Mouse (Mus musculus): ENCODE data around the gene Rpl34. TPM values are rescaled to one million over a fixed set of nuclear protein-coding genes. Genes with fewer than 3 reads are reported as not detected.

Gene Rpl34
- total and polyA plus RNA-seq, 3 experiments = 105 to 454 (median 272) TPM

DNA sequence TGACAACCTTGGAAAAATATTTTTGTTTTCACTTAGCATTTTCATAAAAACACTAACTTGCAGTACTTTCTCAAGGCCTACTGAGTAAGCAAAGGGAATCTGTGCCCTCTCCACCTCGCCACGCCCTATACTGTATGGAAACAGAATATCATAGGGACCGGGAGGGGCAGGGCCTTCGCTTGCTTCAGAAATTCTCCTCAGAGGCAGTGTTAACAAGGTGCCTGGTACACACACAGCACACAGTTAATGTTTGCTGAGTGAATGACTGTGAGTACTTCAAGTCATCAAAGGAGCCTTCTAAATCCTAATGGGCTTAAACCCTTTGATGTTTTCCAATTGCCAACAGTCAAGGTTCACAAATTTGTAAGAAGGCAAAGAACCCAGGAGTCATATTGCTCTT, 11.3 kb downstream of the Rpl34 start:
- H3K27me3 ChIP-seq (ENCODE audit: insufficient read depth, low read length) = no peaks in the 10 kb centered on the region
- H3K36me3 ChIP-seq (replicated peaks) = peaks cover 7% of the 10 kb centered on the region
- H3K9me3 ChIP-seq (replicated peaks) = no peaks in the 10 kb centered on the region
- H3K4me1 ChIP-seq (ENCODE audit: insufficient read depth, low read depth, low read length) = peaks cover 7% of the 10 kb centered on the region; the same call in 1 of the 2 replicates
- ATAC-seq (ENCODE audit: extremely low read depth, insufficient number of reproducible peaks, low FRiP score, poor library complexity, severe bottlenecking) (no peak), DNase-seq (ENCODE audit: low spot score) (no peak)
- no peak overlapping the region for H3K4me3 ChIP-seq (ENCODE audit: low read depth, low read length)
- no peak for TF ChIP-seq GATA2 (IDR thresholded peaks at IDR 0.05; ENCODE audit: borderline replicate concordance, low read depth, low read length)
- TF ChIP-seq TAL1 (conservative IDR thresholded peaks at IDR 0.05; ENCODE audit: low read depth, low read length) = no peak
- TF ChIP-seq GATA1 (IDR thresholded peaks at IDR 0.05; ENCODE audit: borderline replicate concordance, low read length) = no peak
- TF ChIP-seq POLR2AphosphoS5 (IDR thresholded peaks at IDR 0.05; ENCODE audit: insufficient replicate concordance, low read depth, low read length) = no peak
- TF ChIP-seq CTCF (IDR thresholded peaks at IDR 0.05; ENCODE audit: low read depth, low read length) = no peak

- H3K27me3 ChIP-seq (ENCODE audit: insufficient read depth, low read length) = no peaks in the 10 kb centered on the region
- H3K4me1 ChIP-seq (ENCODE audit: insufficient read depth, low read depth, low read length) = peaks cover 16% of the 10 kb centered on the region
- TF ChIP-seq GATA1 (IDR thresholded peaks at IDR 0.05; ENCODE audit: borderline replicate concordance, low read length) (no peak), CTCF (IDR thresholded peaks at IDR 0.05; ENCODE audit: low read depth, low read length) (no peak), POLR2AphosphoS5 (IDR thresholded peaks at IDR 0.05; ENCODE audit: insufficient replicate concordance, low read depth, low read length) (no peak), TAL1 (conservative IDR thresholded peaks at IDR 0.05; ENCODE audit: low read depth, low read length) (no peak), GATA2 (IDR thresholded peaks at IDR 0.05; ENCODE audit: borderline replicate concordance, low read depth, low read length) (no peak)
- no peak overlapping the region for H3K4me3 ChIP-seq (ENCODE audit: low read depth, low read length)
- ATAC-seq (ENCODE audit: extremely low read depth, insufficient number of reproducible peaks, low FRiP score, poor library complexity, severe bottlenecking) (no peak), DNase-seq (ENCODE audit: low spot score) (no peak)
- no peaks in the 10 kb centered on the region for H3K36me3 ChIP-seq (replicated peaks)
- H3K9me3 ChIP-seq (replicated peaks) = no peaks in the 10 kb centered on the region
These were observed 13.6 kb downstream of the Rpl34 start for GRCm38 (mm10) chr3:130716555-130716954.

- DNase-seq (ENCODE audit: low spot score) = no peak
- peak; percentile 50; the same call in 1 of the 2 replicates for ATAC-seq (ENCODE audit: extremely low read depth, insufficient number of reproducible peaks, low FRiP score, poor library complexity, severe bottlenecking)
- no peak for TF ChIP-seq POLR2AphosphoS5 (IDR thresholded peaks at IDR 0.05; ENCODE audit: insufficient replicate concordance, low read depth, low read length)
- TF ChIP-seq CTCF (IDR thresholded peaks at IDR 0.05; ENCODE audit: low read depth, low read length) = peak; percentile 36; the same call in 1 of the 2 replicates
- H3K9me3 ChIP-seq (replicated peaks) = no peaks in the 10 kb centered on the region
- H3K4me1 ChIP-seq (ENCODE audit: insufficient read depth, low read depth, low read length) = peaks cover 23% of the 10 kb centered on the region
- H3K4me3 ChIP-seq (ENCODE audit: low read depth, low read length) = no peak overlapping the region; the same call in 1 of the 2 replicates
- no peaks in the 10 kb centered on the region for H3K36me3 ChIP-seq (replicated peaks)
- H3K27me3 ChIP-seq (ENCODE audit: insufficient read depth, low read length) = no peaks in the 10 kb centered on the region
These were observed 15.2 kb downstream of the Rpl34 start for GRCm38 (mm10) chr3:130714775-130715568.

GRCm38 (mm10) chr3:130712891-130713290, 17.3 kb downstream of the Rpl34 start:
- no peak for DNase-seq (ENCODE audit: low spot score)
- TF ChIP-seq TAL1 (conservative IDR thresholded peaks at IDR 0.05; ENCODE audit: low read depth, low read length) (no peak), GATA1 (IDR thresholded peaks at IDR 0.05; ENCODE audit: borderline replicate concordance, low read length) (no peak), POLR2AphosphoS5 (IDR thresholded peaks at IDR 0.05; ENCODE audit: insufficient replicate concordance, low read depth, low read length) (no peak), CTCF (IDR thresholded peaks at IDR 0.05; ENCODE audit: low read depth, low read length) (no peak), GATA2 (IDR thresholded peaks at IDR 0.05; ENCODE audit: borderline replicate concordance, low read depth, low read length) (no peak)
- Histone ChIP-seq H3K4me1 (ENCODE audit: insufficient read depth, low read depth, low read length) (peaks cover 22% of the 10 kb centered on the region), H3K36me3 (replicated peaks) (no peaks in the 10 kb centered on the region), H3K27me3 (ENCODE audit: insufficient read depth, low read length) (no peaks in the 10 kb centered on the region), H3K4me3 (ENCODE audit: low read depth, low read length) (no peak overlapping the region), H3K9me3 (replicated peaks) (no peaks in the 10 kb centered on the region)
- no peak for ATAC-seq (ENCODE audit: extremely low read depth, insufficient number of reproducible peaks, low FRiP score, poor library complexity, severe bottlenecking)

GRCm38 (mm10) chr3:130710103-130710502, 20.1 kb downstream of the Rpl34 start:
- ATAC-seq (ENCODE audit: extremely low read depth, insufficient number of reproducible peaks, low FRiP score, poor library complexity, severe bottlenecking) (no peak), DNase-seq (ENCODE audit: low spot score) (no peak)
- peaks cover 28% of the 10 kb centered on the region for H3K4me1 ChIP-seq (ENCODE audit: insufficient read depth, low read depth, low read length)
- no peaks in the 10 kb centered on the region for H3K9me3 ChIP-seq (replicated peaks)
- no peaks in the 10 kb centered on the region for H3K27me3 ChIP-seq (ENCODE audit: insufficient read depth, low read length)
- TF ChIP-seq CTCF (IDR thresholded peaks at IDR 0.05; ENCODE audit: low read depth, low read length) (no peak), GATA1 (IDR thresholded peaks at IDR 0.05; ENCODE audit: borderline replicate concordance, low read length) (no peak), POLR2AphosphoS5 (IDR thresholded peaks at IDR 0.05; ENCODE audit: insufficient replicate concordance, low read depth, low read length) (no peak), TAL1 (conservative IDR thresholded peaks at IDR 0.05; ENCODE audit: low read depth, low read length) (no peak), GATA2 (IDR thresholded peaks at IDR 0.05; ENCODE audit: borderline replicate concordance, low read depth, low read length) (no peak)
- peaks cover 11% of the 10 kb centered on the region for H3K36me3 ChIP-seq (replicated peaks)
- no peak overlapping the region for H3K4me3 ChIP-seq (ENCODE audit: low read depth, low read length)

- ATAC-seq (ENCODE audit: extremely low read depth, insufficient number of reproducible peaks, low FRiP score, poor library complexity, severe bottlenecking) (peak; percentile 97), DNase-seq (ENCODE audit: low spot score) (peak; percentile 86)
- no peaks in the 10 kb centered on the region for H3K9me3 ChIP-seq (replicated peaks)
- no peak for TF ChIP-seq GATA2 (IDR thresholded peaks at IDR 0.05; ENCODE audit: borderline replicate concordance, low read depth, low read length)
- no peak for TF ChIP-seq GATA1 (IDR thresholded peaks at IDR 0.05; ENCODE audit: borderline replicate concordance, low read length)
- TF ChIP-seq POLR2AphosphoS5 (IDR thresholded peaks at IDR 0.05; ENCODE audit: insufficient replicate concordance, low read depth, low read length) = no peak
- TF ChIP-seq TAL1 (conservative IDR thresholded peaks at IDR 0.05; ENCODE audit: low read depth, low read length) = no peak
- no peak for TF ChIP-seq CTCF (IDR thresholded peaks at IDR 0.05; ENCODE audit: low read depth, low read length)
- H3K4me1 ChIP-seq (ENCODE audit: insufficient read depth, low read depth, low read length) = peaks cover 24% of the 10 kb centered on the region
- peaks cover 19% of the 10 kb centered on the region for H3K36me3 ChIP-seq (replicated peaks)
- H3K4me3 ChIP-seq (ENCODE audit: low read depth, low read length) = peak within 1 kb of the TSS; percentile 84
- H3K27me3 ChIP-seq (ENCODE audit: insufficient read depth, low read length) = no peaks in the 10 kb centered on the region
These were observed 21.0 kb downstream of the Rpl34 start, which contains the start of gene Ostc for GRCm38 (mm10) chr3:130708967-130709924. Gene Ostc (minus strand): TSS chr3:130709444.

Measured in G1E (cell line).